Mouse (Mus musculus): Measurements from ENCODE around the gene Syngr2. TPM values are rescaled to one million over a fixed set of nuclear protein-coding genes. Genes with fewer than 3 reads are reported as not detected.
A peak's percentile ranks its signal among the peaks of the same experiment; 100 is the strongest.
"Not testable (repeated sequence)": the region's sequence is repeated elsewhere in the genome, so short reads cannot be mapped to it uniquely, and the experiment has no call there.

The Syngr2 gene
- total RNA-seq, 2 experiments from 2014 or later: 90.3 to 95.1 TPM

DNA sequence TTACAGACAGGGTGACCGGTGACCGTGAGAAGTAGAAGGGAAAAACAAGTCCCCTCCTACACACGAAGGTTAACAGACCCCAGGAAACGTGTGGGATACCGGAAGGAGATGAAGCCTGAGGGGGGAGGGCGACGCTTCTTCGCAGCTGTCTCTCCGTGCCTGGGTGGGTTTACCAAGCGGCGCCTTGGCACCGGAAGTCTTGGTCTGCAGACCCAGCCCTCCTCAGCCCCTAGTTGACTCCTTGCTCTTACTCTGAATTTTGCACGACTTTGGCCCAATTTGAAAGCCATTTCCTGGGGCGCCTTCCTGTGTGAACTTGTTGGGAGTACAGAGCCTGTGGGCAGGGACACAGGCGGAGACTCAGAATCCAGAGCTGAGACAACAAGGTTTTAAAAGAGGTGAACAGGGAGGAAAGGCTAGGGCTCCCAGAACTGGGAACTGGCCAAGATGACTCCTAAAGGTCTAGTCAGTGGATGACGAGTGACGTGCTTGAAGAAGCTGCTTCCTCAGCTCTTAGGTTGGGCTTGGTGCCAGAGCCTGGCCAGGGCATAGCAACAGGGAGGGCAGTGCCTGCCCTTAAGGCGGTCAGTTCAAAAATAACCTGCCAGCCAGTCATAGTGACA lies 28.2 kb upstream of the Syngr2 start:
- DNase-seq: peak; percentile 64

GRCm38 (mm10) chr11:117781993-117782704 lies 27.3 kb upstream of the Syngr2 start, which contains the start of the genes Tmc8 and Tmc6:
Tmc8 (plus strand) TSS chr11:117782076.
Tmc6 (minus strand) TSS chr11:117782198.
- DNase-seq: no peak

DNA sequence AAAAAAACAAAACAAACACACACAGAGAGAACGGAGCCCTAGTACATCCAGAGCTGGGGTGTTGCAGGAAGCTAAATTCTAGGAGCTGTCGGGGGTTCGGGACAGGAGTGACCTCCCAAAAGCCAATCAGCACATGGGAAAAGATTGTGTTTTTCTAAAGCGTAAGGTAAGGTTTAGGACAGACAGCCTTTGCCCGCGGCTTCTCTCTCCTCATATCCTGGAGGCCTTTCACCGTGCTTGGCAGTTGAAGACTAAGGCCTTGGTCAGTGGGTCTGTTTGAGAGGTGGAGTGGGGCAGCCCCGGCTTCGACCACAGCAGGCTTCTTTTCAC lies 26.8 kb upstream of the Syngr2 start:
- no peak for DNase-seq

- peak; percentile 67 for DNase-seq
Measured at GRCm38 (mm10) chr11:117783089-117783488, 26.4 kb upstream of the Syngr2 start.

DNA sequence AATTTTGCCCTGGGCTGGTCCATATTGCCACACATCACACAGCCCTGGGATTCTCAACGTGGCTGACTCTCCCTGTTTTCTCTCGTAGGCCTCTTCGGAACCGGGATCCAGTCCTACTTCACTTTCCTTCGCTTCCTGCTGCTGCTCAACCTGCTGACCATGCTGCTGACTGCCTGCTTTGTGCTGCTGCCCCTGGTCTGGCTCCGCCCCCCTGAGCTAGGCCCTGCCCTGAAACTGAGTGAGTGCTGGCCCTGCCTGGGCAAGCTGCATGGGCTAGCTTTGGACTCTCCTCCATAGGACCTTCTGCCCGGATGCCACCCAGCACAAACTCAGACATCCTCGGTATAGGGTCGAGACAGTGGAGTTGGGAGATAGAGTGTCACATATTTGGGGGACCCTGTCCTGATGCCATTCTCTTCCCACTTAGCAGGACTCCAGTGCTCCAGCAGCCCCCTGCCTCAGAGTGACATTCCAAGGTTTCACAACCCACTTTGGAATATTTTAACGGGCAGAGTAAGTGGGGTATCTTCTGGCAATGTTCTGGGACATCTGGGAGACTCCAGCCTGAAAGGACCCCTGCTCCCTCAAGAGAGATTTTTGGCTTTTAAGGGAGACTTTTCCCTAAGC lies 25.7 kb upstream of the Syngr2 start:
- no peak for DNase-seq

DNA sequence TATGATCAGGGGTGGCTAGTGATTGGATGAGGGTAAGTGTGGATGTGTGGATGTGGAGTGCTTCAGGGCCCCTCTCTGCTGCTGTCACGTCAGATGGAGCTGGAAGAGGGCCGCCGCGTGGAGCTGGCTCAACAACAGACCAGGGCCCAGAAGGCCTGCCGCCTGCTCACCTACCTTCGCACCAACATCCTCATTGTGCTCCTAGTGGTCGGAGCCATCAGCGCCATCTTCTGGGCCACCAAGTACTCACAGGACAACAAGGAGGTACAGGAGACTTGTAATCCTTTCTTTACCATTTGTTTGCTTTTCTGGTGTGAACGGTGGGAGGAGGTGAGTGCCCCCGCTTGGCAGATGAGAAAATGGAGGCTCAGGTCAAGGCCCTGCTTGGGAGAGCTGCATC lies 23.2 kb upstream of the Syngr2 start:
- peak; percentile 55 for DNase-seq

DNA sequence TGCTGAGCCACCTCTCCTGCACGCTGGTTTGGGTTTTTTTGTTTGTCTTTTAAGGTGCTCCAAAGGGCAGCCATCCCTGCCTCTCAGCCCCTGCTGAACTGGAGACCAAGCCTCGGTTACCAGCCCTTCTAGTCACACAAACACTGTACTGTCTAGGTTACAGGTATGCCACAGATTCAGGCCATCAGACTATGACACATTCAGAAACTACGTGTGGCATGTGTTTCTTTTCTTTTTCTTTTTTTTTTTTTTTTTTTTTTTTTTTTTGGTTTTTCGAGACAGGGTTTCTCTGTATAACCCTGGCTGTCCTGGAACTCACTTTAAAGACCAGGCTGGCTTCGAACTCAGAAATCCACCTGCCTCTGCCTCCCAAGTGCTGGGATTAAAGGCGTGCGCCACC lies 21.0 kb upstream of the Syngr2 start:
- DNase-seq: not testable (repeated sequence)

GRCm38 (mm10) chr11:117790286-117790685 lies 19.2 kb upstream of the Syngr2 start:
- DNase-seq: peak; percentile 79

GRCm38 (mm10) chr11:117790703-117791440 lies 18.6 kb upstream of the Syngr2 start:
- DNase-seq: no peak

- DNase-seq: no peak
Measured at GRCm38 (mm10) chr11:117791441-117791761, 18.1 kb upstream of the Syngr2 start.

DNA sequence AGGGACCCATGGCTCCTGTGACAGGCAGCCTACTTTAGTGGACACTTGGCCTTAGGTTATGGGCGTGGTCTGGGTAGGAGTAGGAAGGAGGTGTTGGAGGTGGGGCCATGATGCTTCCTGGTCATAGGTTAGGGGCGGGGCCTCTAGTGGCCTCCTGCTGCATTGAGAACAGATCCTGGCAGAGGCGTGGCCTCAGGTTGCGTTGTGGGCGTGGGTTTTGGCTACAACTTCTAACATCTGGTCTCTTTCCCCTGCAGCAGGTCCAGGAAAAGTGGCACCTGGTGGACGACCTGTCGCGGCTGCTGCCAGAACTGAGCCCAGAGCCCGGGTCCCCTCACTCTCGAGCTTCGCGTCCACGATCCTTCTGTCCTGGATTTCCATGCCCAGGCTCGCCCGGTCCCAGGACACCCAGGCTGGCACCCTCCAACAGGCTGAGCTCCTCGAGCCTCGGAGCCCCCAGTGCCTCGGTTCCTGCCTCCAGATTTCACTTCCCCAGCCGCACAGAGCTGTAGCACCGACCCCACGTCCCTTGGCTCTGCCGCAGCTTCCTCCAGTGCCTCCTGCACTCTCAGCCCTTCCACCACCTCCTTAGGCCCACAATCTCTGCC lies 17.1 kb upstream of the Syngr2 start:
- no peak for DNase-seq

GRCm38 (mm10) chr11:117794035-117794551 lies 15.4 kb upstream of the Syngr2 start:
- no peak for DNase-seq

- no peak for DNase-seq
Measured at GRCm38 (mm10) chr11:117796954-117797353, 12.5 kb upstream of the Syngr2 start.

DNA sequence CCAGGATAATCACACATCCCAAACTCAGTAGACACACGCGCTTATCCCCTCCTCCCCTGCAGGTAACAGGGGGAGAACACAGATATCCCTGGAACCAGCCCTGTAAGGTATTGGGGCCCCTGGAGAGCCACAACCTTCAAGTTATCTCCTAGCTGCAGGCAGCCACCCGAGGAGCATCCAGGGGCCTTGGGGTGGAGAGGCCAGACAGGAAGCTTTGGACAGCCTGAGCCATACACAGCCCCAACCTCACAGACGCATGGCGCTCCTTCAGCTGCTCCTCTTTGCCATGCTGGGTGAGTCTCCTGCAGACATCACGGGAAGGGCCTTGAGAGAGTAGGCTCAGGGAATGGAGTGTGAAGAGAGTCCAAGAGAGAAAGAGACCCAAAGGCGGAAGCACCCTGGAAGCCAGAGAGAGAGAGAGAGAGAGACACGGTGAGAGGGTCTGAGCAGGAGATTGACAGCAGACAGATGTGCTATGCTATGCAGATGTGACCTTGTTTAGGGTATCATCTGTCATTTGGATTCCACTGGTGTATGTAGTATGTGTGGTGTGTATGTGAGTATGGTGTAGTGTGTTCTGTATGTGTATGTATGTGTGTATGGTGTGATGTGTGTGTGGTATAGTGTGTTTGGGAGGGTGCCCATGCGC lies 11.8 kb upstream of the Syngr2 start, which contains the start of gene 6030468B19Rik:
TSS of gene 6030468B19Rik (plus strand) at position 150 of the 649 bp plus-strand sequence.
- DNase-seq: no peak

GRCm38 (mm10) chr11:117798160-117798541 lies 11.3 kb upstream of the Syngr2 start:
- no peak for DNase-seq

GRCm38 (mm10) chr11:117799174-117799573 lies 10.3 kb upstream of the Syngr2 start:
- no peak for DNase-seq

DNA sequence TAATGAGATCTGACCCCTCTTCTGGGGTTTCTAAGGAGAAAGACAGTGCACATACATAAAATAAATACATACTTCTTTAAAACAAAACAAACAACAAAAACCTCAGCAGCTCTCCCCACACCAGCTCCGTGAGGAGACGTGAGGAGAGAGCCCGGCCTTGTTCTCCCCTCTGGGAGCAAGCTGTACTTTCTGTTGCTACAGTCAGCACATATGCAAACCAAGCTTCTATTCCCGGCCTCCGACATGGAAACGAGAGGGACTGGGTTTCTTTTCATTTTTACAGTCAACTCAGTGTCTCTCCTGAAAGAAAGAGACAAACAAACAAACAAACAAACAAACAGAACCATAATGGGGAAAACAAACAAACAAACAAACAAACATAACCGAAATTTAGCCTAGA lies 9.4 kb upstream of the Syngr2 start:
- no peak for DNase-seq

GRCm38 (mm10) chr11:117801650-117802049 lies 7.8 kb upstream of the Syngr2 start:
- DNase-seq: no peak

DNA sequence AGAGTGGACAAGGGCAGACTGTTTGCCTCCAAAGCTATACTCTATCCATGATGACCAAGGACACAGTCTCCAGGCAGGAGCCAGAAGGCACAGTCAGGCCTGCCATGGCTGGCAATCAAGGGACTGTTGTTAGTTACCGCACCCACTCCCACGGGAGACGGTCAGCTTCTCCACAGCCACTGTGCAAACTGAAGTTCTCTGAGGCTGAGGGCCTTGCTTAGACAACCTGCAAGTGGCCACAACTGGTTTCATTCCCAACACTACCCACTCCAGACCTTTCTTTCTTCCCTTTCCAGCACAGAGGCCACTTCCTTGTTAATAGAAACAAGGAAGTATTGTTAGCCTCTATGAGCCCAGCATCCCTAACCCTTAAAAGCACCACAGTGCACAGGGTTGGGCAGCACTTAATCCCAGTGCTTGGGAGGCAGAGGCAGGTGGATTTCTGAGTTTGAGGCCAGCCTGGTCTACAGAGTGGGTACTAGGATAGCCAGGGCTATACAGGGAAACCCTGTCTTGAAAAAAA lies 6.2 kb upstream of the Syngr2 start:
- no peak for DNase-seq

GRCm38 (mm10) chr11:117806781-117807180 lies 2.7 kb upstream of the Syngr2 start:
- DNase-seq: no peak

DNA sequence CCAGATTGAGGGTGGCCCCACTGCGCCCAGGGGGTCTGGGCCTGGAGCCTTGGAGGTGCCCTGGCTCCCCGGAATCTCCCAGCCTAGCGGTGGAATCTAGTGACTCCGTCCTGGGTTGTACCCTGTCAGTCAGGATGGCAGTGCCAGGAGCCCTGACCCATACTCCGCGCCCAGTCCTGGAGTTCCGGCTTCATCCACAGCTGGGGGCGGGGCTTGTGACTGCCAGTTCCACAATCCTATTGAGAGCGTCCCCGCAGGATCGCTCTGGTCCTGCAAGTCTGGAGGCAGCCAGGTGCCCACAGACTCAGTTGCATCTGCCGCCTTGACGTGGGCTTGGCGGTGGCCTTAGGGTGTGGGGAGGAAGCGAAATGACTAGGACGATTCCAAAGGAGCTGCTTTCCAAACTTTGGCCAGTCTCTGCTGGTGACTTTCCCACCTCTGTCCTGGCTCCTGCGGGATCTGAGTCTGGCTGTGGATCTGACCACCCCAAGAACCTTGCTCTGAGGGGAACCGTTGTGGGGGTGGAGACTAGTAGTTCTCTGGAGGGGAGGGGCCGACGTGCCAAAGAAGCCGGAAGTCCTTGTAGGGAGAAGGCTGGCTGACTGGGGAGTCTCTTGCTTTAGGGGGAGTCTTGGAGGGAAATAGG lies 1.1 kb downstream of the Syngr2 start:
- DNase-seq: peak; percentile 88

All from gastrocnemius, postnatal 10 days (tissue).